Mouse (Mus musculus) neutrophil, adult 5-6 weeks (primary cell): Measurements from ENCODE around the gene Deup1. TPM values are rescaled to one million over a fixed set of nuclear protein-coding genes. Genes with fewer than 3 reads are reported as not detected.

ENCODE experiments used
- ATAC-seq: fragments of 151-379, 151-347 bp; 2 replicates; pipeline ENCODE4 v1.8.0; 2017; ENCODE audit warnings: mild to moderate bottlenecking, moderate TSS enrichment; ENCODE audit not compliant: insufficient number of reproducible peaks, poor library complexity, low FRiP score, severe bottlenecking; ENCODE audit errors: extremely low read depth
- total RNA-seq: library from RNA; stranded (forward); fragments of 200-1000 nt; gene quantifications from 2 replicates; pipeline ENCODE4 v1.2.3, GENCODE M21; 2017

The Deup1 gene
- total RNA-seq, 1 experiment from 2014 or later, result not detected

DNA sequence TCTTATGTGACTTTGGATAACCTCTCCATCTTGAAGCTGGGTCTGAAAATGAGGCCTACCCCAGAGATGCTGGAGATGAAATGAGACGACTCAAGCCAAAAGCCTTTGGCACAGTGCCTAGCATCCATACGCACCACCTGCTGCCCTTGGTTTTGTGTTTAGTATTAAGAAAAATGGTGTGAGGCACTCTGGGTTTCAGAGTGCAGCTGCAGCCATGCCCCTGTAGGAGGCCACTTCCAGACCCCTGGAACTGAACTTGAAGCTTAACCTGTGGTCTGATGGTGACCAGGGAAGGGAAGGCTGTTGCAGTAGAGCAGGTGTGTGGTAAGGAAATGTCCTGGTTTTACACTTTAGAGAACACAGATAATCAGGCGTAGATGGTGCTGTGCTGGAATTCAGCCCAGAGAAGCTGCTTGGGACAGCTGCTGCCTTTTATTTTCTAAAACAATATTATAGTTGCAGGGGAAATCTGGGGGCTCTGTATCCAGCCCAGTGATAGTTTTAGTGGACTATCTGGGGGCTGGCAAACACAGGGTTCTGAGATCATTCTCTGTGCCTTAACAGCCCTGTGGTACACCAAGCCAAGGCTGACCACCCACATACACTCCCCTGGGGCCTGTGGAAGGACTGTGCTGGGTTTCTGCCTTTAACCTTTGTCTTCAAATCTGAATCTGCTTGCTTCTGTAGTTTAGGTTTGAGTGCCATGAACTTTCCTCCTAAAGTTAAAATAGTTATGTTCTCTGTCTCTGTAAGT is 117.0 kb downstream of the Deup1 start:
- no peak for ATAC-seq

Other genes starting within 250 kb of the Deup1 start
- 4.0 TPM in 1 of 2 replicates, not detected in the other for gene Smco4, start 134.5 kb downstream of the Deup1 start, total RNA-seq
- 4.1 and 4.8 TPM in 2 replicates for gene Slc36a4, start 81.8 kb upstream of the Deup1 start, total RNA-seq
- not detected in 2 replicates for gene Mtnr1b, start 246.6 kb upstream of the Deup1 start, total RNA-seq